Mouse (Mus musculus) adrenal gland, postnatal 36 days (tissue): ENCODE measurements around the gene Kcnrg. TPM values are rescaled to one million over a fixed set of nuclear protein-coding genes. Genes with fewer than 3 reads are reported as not detected.
A peak's percentile ranks its signal among the peaks of the same experiment; 100 is the strongest.

Experiments used
- DNase-seq, 2 experiments: peaks; one replicate each; pipeline ENCODE4 v3.0.0; 2021; ENCODE audit warnings: mixed read lengths in 1 of 2
- microRNA-seq: library from miRNA; unstranded; fragments of <30 nt; microRNA quantifications from one replicate; pipeline ENCODE4 v1.2.0, GENCODE M21; 2021
- total RNA-seq, 2 experiments: library from RNA; stranded (reverse); gene quantifications; 2 replicates each; pipeline ENCODE4 v1.2.3; 2021

Kcnrg gene
- total RNA-seq, 2 experiments from 2014 or later = 0.17 to 0.20 TPM

DNA sequence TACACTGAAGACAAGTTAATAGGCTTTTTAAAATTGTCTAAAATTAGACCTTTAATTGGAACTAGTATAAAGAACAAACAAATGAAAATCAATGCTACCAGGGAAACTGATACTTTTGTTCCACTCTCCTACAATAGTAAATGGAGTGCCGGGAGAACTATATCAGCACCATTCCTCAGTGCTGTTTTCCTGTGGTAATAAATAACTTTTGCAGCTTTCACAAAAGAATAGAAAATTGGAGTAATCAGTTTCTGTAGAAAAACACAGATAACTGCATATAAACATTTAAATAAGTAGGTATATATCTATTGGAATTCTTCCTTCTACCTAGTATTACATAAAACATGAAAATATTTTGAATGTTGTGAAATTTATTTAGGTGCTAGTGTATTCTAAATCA, 38.3 kb downstream of the Kcnrg start:
- DNase-seq = no peak

DNA sequence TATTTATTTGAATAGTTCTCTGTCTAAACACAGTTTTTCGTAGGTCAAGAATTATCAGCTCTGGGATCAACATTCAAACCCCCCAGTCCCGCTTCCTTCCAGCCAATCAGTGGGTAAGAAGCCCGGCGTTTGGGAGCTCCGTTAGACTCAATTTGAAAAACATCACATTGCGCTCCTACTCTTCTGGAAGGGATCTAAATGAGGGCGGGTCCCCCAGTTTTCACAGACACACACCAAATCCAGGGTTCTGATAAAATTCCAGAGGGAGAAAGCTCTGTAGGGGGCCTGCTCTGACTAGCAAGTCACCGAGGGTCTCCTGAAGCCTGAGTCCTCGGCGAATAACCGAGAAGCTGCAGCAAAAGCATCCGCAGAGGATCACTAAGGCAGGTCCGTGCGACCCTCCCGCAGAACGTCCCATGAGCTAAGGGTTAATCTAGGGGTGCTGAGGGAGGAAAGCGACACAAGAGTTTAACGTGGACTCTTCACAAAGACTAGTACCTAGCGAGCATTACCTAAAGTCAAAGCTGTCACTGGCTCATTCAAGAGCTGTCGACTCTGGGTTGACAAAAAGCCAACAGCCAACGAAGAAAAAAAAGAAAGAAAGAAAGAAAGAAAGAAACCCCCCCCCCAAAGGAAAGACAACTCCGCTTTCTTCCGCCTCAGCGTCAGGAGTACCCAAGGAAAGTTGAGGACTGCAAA, 40.1 kb downstream of the Kcnrg start:
- DNase-seq = peak; percentile 47 to 53

DNA sequence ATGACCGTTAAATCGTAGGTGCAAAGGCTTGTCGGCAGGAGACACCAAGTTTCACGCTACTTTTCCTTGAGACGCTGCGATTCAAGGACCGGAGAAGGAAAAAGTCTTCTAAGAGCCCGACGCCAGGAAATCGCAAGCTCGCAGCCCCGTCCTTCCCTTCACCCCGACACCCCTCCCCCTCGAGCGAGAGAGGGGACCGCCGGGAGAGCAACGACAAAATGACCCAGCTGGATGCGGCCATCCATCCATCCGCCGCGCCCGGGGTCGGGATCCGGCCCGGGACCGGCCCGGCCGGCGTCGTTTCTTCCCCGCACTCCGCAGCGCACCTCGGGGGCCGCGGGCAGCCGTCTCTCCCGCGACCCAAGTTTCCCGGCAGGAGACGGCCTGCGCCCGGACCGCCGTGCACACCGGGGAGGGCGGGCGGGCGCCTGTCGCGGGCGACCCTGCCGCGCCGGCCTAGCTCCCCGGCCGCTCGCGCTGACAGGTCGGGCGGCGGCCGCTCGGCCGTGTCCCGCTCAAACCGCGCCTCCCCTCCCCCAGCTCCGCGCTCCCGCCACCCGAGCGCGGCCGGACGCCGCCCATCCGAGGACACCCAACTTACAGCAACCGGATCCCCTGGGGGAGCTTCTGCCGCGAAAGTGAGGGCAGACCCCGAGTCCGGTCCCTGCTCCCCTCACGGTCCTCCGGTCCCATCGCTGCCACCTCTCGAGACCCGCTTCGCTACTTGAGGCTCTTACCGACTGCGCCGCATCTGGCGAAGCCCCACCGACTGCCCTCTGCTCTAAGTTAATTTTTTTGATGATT, 40.8 kb downstream of the Kcnrg start:
- peak; percentile 58 to 76 for DNase-seq

DNA sequence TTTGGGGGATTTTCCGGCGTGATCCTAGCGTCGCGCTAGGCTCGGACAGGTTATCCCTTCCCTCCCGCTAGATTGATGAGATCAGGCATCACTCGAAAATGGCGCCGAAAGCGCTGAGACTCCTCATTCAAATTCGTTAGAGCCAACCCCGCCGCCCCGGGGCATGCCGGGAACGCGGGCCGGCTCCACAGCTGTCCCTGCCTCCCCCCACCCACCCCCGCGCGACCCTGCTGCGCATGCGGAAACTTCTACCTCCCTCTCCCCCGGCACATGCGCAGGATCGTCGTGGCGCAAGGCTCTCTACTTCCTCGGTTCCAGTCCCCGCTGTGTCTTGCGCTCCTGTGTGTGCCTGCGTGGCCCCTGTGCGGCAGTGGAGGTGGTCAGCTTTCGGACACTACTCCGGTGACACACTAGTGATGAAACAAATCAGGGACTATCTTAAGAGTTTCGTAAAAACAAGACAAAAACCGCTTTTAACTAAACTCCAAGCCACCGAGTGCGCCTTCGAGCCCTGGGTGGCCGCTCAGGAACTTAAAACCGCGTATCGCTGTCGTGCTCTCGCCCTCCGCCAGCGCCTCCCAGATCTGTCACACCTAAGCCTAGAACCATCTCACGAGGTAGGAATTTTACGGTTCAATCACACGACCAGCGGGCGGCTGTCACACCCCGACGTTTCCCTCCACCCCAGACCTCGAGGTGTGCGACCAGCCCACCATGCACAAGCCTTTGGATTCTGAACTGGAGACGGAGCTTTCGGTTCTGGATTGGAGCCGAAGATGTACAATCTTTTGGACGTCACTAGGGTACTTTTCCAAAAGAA, 41.6 kb downstream of the Kcnrg start:
- DNase-seq = peak; percentile 99 to 100

DNA sequence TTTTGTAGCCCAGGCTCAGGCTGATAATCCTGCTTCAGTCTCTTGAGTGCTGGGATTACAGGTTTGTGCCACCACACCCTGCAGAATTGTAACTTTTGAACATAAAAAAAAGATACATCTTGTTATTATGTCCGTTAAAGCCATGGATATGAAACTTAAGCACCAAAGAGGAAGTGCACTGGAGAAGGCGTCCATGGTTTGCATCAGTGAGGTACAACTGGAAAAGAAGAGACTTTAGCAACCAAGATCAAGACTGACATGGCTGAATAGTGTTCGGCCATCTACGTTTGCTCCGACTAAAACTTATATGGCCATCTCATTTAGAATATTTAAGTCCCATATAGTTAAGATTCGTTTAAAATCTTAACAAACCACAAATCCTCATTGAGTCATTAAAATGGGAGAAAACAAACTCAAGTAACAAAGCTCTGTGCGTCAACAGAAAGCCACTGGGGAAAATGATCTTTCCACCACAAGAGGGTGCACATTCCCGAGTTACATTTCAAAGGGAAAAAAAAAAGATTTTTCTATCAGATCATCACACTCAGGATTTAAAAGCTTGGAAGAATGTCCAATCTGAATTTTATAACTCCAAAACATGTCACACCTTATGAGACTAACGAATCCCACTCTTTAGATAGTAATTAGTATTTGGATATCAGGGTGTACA, 43.2 kb downstream of the Kcnrg start:
- peak; percentile 12 to 67 for DNase-seq

DNA sequence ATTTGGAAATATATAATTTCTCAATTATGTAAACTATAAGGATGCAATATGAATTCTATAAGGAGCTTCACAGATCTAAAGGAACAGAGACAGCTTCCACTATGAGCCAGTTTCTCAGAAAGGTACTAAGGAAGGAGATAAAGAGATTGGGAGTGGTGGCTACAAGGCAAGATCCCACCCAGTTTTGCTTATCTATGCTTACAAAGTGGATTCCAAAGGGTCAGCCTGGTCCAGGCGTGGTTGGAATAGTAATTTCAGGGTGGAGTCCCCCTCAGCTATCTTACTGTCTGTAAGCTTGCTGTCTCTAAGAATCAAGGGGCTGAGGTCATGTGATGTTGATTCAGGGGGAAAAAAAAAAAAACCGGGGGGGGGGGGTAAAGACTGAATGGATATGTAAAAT, 49.2 kb downstream of the Kcnrg start:
- DNase-seq = no peak

DNA sequence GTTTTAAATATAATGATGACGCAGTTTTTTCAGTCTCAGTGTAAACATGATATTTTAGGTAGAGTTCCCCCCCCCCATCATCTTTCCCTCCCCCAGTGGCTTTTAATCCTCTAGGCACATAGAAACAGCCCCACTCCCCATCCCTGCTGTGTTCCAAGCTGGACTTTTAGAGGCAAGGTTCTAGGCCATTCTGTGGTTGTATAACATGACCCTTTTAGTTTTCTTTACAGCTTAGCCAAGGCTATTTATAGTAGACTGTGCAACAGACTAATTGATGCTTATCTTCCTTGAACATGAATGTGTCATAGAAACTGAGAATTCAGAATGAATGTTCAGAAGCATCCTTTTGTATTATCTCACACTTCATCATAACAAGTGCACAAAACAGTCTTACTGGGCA, 54.2 kb downstream of the Kcnrg start:
- no peak for DNase-seq

DNA sequence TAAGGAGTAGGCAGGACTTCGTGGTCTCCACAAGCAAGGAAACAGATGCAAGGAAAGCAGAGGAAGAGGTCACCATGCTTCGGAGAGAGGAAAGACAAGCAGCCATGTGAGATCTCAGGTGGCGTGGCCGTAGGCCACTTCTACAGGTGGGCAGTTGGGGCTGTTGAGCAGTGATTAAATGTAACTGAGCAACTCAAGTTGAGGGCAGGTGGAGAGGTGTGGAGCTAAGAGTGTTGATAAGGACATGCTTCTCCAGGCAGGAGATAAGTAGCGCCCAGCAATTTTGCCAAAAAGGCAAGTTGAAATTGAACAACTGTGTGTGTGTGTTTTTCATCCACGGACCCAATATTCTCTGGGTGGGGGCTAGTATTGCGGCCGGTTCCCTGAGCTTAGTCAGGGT, 55.0 kb downstream of the Kcnrg start:
- DNase-seq = no peak

Small RNAs within 50 kb of the gene (microRNA-seq; reads per million reads assigned to microRNA genes)
- gene Mir15a (4,852 reads per million, percentile 90 among the genes with 10 or more reads in this experiment), gene Mir16-1 (1,804 reads per million, percentile 85 among the genes with 10 or more reads in this experiment)

Other genes with a start within 250 kb of the Kcnrg start
- gene Ebpl, start 247.0 kb upstream of the Kcnrg start, total RNA-seq = 1 to 10 TPM; 2.3 to 4.0 TPM
- gene Kpna3, start 167.6 kb upstream of the Kcnrg start, total RNA-seq = 10 to 100 TPM; 32.4 to 36.8 TPM
- gene Spryd7, start 50.6 kb upstream of the Kcnrg start, total RNA-seq = 10 to 100 TPM; 18.7 to 23.8 TPM
- gene Trim13, start 9.2 kb upstream of the Kcnrg start, total RNA-seq = 1 to 10 TPM; 5.3 to 7.0 TPM